Mouse (Mus musculus) liver, embryonic 14.5 days (tissue): ENCODE data around the gene Cuedc2. TPM values are rescaled to one million over a fixed set of nuclear protein-coding genes. Genes with fewer than 3 reads are reported as not detected.
A peak's percentile ranks its signal among the peaks of the same experiment; 100 is the strongest.

Experiments used
- ATAC-seq: fragments of 200-750 bp; cut with Nextera tagmentation; 2 replicates; pipeline ENCODE4 v1.8.0; 2017; ENCODE audit warnings: moderate number of reproducible peaks, mild to moderate bottlenecking, moderate library complexity; ENCODE audit not compliant: insufficient read depth
- DNase-seq, 3 experiments: peaks; one replicate each; pipeline ENCODE4 v3.0.0-alpha.2; 2012 to 2013; ENCODE audit warnings: low read depth in 3 of 3, low spot score in 3 of 3
- H3K27ac ChIP-seq: fragments of 300-500 bp; sonication (generic); 2 replicates; pipeline ENCODE4 v1.5.1; 2014; ENCODE audit warnings: moderate library complexity, mild to moderate bottlenecking, control low read depth, inconsistent platforms
- H3K27me3 ChIP-seq: fragments of 300-500 bp; sonication (generic); 2 replicates; pipeline ENCODE4 v1.6.1; 2014; ENCODE audit warnings: mild to moderate bottlenecking, low read length, moderate library complexity; ENCODE audit not compliant: control insufficient read depth, insufficient read depth
- H3K36me3 ChIP-seq: fragments of 300-500 bp; sonication (generic); replicated peaks from 2 replicates; pipeline ENCODE4 v1.6.1; 2014; ENCODE audit warnings: low read depth; ENCODE audit not compliant: control insufficient read depth, insufficient read depth
- H3K4me1 ChIP-seq, 2 experiments: fragments of 200-500 bp in 1 of 2; fragments of 300-500 bp in 1 of 2; sonication (generic) in 1 of 2; replicated peaks; 2 replicates each; pipeline ENCODE4 v1.6.1; 2012 to 2014; ENCODE audit warnings: antibody characterized with exemption in 1 of 2, inconsistent platforms in 1 of 2, low read length in 1 of 2; ENCODE audit not compliant: control insufficient read depth in 2 of 2, insufficient read depth in 2 of 2
- H3K4me2 ChIP-seq: fragments of 300-500 bp; sonication (generic); 2 replicates; pipeline ENCODE4 v1.6.1; 2014; ENCODE audit warnings: low read depth, mild to moderate bottlenecking, control low read depth, moderate library complexity
- H3K4me3 ChIP-seq, 2 experiments: fragments of 200-500 bp in 1 of 2; fragments of 300-500 bp in 1 of 2; sonication (generic) in 1 of 2; 2 replicates each; pipeline ENCODE4 v1.5.1; 2012 to 2014; ENCODE audit warnings: low read depth in 2 of 2, low read length in 2 of 2, mild to moderate bottlenecking in 2 of 2, control low read depth in 1 of 2, inconsistent platforms in 1 of 2, moderate library complexity in 1 of 2; ENCODE audit not compliant: insufficient read depth in 1 of 2
- H3K9ac ChIP-seq: fragments of 300-500 bp; sonication (generic); replicated peaks from 2 replicates; pipeline ENCODE4 v1.6.1; 2014; ENCODE audit warnings: mild to moderate bottlenecking, control low read depth, moderate library complexity
- H3K9me3 ChIP-seq: fragments of 300-500 bp; sonication (generic); 2 replicates; pipeline ENCODE4 v1.6.1; 2016; ENCODE audit warnings: low read length, mixed read lengths; ENCODE audit not compliant: control insufficient read depth
- CTCF ChIP-seq: IDR thresholded peaks from 2 replicates; pipeline ENCODE4 v1.5.1; 2016; ENCODE audit warnings: antibody characterized with exemption, low read depth, control low read depth
- EP300 ChIP-seq: IDR thresholded peaks from 2 replicates; pipeline ENCODE4 v1.6.1; 2016; ENCODE audit warnings: antibody characterized with exemption, low read depth
- WGBS: fragments of 180-500 bp; shearing (Covaris S2); extraction: QIAGEN DNeasy Blood & Tissue Kit; methylation state at CpG from one replicate; pipeline ENCODE4 v1.1.7; 2014; ENCODE audit not compliant: insufficient replicate concordance; 5-methylcytosine and 5-hydroxymethylcytosine counted together
- polyA plus RNA-seq, 2 experiments: library from polyadenylated mRNA; depleted of rRNA in 1 of 2; stranded (reverse) in 1 of 2; unstranded in 1 of 2; fragments of >200 nt; fragmentation: Nextera tagmentation in 1 of 2; extraction: Ambion mirVana in 1 of 2; gene quantifications; 2 replicates each; pipeline versions ENCODE4 v1.2.1 to v1.2.3; 2012 to 2014

The Cuedc2 gene
- polyA plus RNA-seq, 2 experiments, result 54.9 to 76.6 TPM

DNA sequence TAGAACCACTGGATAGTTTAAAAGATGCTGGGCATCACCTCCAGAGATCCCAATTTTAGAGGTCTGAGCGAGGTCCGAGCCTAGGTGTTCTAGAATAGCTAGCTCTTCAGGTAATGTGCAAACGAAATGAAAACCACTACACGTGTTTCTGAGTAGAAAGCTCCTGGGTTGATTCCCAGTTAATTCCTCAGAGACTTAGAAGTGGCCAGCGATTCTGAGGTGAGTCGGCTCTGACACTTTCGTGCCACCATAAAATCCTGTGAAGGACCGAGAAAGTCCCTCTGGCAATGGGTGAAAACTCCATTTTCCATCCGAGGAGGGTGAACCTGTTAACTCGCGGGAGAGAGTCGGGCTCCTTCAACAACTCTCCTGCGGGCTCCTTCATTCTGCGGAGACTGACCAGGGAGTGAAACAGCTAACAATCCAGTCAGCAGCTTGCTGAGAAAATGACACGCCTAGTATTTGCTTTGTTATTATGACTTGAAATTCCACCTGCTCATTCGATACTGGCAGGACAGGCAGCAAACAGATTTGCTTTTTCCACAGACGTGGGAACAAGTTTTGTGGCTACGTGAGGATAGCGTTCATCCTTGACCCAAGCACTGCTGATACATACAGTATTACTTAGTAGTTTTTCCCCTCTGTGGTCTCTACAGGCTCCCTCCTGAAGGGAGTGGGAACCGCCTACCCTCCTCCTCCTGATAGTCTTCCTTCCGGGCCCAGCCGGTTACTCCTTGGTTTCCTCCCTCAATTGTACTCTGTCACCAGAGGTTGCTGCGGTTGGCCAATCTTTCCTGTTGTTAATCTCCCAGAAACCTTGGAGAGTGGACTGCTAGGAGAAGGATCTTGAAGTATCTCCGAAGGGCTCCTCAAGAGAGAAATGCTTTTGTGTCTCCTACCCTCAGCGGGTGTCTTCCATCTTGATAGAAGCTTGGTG, 19.1 kb upstream of the Cuedc2 start:
- H3K27ac ChIP-seq, result peak overlapping the region; percentile 39
- peak overlapping the region; percentile 63 to 77 for H3K4me3 ChIP-seq
- H3K36me3 ChIP-seq, result no peaks in the 10 kb centered on the region
- peak overlapping the region; percentile 72 for H3K9ac ChIP-seq
- H3K4me1 ChIP-seq, result peaks cover 12 to 25% of the 10 kb centered on the region in 2 experiments
- 2% methylated on average over 25 of the region's 25 CpGs for WGBS
- peak overlapping the region; percentile 100 for H3K4me2 ChIP-seq
- H3K9me3 ChIP-seq, result no peaks in the 10 kb centered on the region
- TF ChIP-seq EP300 (no peak), CTCF (no peak)
- ATAC-seq (peak; percentile 36; the same call in 1 of the 2 replicates), DNase-seq (no peak)
- H3K27me3 ChIP-seq, result no peaks in the 10 kb centered on the region

DNA sequence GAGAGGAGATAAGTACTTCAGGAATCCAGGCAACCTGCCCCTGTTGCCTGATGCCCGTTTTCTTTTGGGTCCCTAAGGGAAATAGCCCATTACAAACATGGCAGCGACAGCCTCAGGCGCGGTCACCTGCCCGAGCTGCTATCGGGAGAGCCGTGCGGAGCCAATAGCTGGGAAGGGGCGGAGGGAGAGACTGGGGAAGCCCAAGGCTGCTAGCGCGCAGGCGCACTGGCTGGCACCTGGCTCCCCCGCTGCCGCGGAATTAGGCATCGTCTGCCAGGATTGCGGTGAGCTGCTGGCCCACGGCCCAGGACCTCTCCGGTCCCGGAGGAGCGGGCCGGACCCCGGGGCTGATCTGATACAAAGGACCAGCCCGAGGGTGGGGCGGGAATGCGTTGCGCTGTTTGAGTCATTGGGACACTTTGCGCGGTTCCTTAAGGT, 18.2 kb upstream of the Cuedc2 start:
- Histone ChIP-seq H3K9me3 (no peaks in the 10 kb centered on the region), H3K9ac (peak overlapping the region; percentile 72), H3K4me3 (peak overlapping the region; percentile 63 to 77), H3K36me3 (no peaks in the 10 kb centered on the region), H3K4me1 (peaks cover 12 to 26% of the 10 kb centered on the region in 2 experiments), H3K27ac (no peak overlapping the region), H3K4me2 (peak overlapping the region; percentile 100), H3K27me3 (no peaks in the 10 kb centered on the region)
- under 1% methylated on average over 29 of the region's 29 CpGs for WGBS
- TF ChIP-seq CTCF (no peak), EP300 (no peak)
- ATAC-seq (peak; percentile 86), DNase-seq (peak; percentile 73 to 83 (median 75))

DNA sequence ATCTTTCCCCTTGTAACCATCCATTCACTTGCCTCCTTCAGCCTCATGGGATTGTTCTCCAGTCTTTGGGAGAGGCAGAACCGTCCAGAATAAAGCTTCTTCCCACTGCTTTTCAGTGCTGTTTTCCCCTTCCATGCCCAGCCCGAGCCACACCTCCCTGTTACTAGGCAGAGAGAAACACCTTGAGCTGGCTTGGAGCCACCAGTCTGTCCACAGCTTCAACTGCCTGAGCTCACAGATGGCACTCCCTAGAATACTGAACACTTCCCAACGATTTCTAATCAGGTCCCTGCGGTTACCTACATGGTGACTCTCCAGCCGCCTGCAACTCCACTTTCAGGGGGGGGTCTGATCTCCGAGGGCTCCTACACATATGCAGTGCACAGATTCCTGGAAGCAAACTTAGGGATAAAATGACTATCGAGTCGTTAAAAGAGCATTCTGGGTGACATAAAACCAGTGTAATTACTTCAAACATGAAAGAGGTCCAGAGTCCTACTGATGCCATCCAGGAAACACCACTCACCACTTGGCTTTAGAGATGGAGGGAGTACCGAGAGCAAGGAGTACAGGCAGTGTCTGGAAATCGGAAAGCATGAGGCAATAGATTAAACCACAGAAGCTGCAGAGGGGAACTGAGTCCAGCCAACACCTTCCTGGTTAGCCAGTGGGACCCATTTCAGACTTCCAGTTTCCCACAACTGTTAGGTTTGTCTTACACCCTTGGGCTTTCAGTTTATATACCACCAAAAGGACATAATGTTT, 11.8 kb upstream of the Cuedc2 start, which contains the start of gene 2310034G01Rik:
Gene 2310034G01Rik, minus strand, starts transcription at position 135 of the 765 bp plus-strand sequence.
- peak within 1 kb of the TSS; percentile 59 for H3K9ac ChIP-seq
- TF ChIP-seq EP300 (no peak), CTCF (no peak)
- ATAC-seq (no peak), DNase-seq (no peak)
- peaks cover 5% of the 10 kb centered on the region; the same call in 1 of the 2 replicates for H3K27me3 ChIP-seq
- 49% methylated on average over 10 of the region's 10 CpGs for WGBS
- H3K27ac ChIP-seq, result no peak within 1 kb of the TSS
- peak within 1 kb of the TSS; percentile 73 for H3K4me2 ChIP-seq
- H3K36me3 ChIP-seq, result no peaks in the 10 kb centered on the region
- peaks cover 3 to 17% of the 10 kb centered on the region in 2 experiments for H3K4me1 ChIP-seq
- H3K9me3 ChIP-seq, result no peaks in the 10 kb centered on the region
- peak within 1 kb of the TSS; percentile 59 to 61 for H3K4me3 ChIP-seq

DNA sequence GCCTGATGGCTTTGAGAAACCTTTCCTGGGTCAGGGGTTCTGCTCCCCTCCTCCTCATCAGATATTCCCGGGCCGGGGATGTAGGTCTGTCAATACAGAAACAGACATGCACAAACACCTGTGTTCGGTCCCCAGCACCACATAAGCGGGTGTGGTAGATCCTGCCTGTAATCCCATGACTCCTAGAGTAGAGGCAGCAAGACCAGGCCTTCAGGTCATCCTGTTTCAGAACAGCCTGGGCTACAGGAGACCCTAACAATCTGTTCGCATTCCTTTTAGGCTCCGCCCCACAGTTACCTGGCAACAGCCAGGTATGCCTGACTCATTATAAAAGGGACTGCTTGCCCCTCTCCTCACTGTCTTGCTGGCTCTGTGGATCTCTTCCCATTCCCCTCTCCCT, 11.0 kb upstream of the Cuedc2 start:
- Histone ChIP-seq H3K4me1 (peaks cover 3 to 23% of the 10 kb centered on the region in 2 experiments), H3K27me3 (peaks cover 5% of the 10 kb centered on the region; the same call in 1 of the 2 replicates), H3K4me3 (peak overlapping the region; percentile 59 to 61), H3K4me2 (peak overlapping the region; percentile 73), H3K36me3 (no peaks in the 10 kb centered on the region), H3K9me3 (no peaks in the 10 kb centered on the region), H3K9ac (no peak overlapping the region; the same call in 1 of the 2 replicates), H3K27ac (no peak overlapping the region)
- DNase-seq (no peak), ATAC-seq (no peak)
- WGBS, result 53% methylated on average over 6 of the region's 6 CpGs
- TF ChIP-seq CTCF (no peak), EP300 (no peak)
